Mouse (Mus musculus) liver, embryonic 15.5 days (tissue): ENCODE measurements around the gene Actl11. TPM values are rescaled to one million over a fixed set of nuclear protein-coding genes. Genes with fewer than 3 reads are reported as not detected.
A peak's percentile ranks its signal among the peaks of the same experiment; 100 is the strongest.

Source experiments
- ATAC-seq: fragments of 200-750 bp; cut with Nextera tagmentation; 2 replicates; pipeline ENCODE4 v1.8.0; 2017; ENCODE audit warnings: moderate number of reproducible peaks, mild to moderate bottlenecking, moderate library complexity; ENCODE audit not compliant: insufficient read depth
- H3K27ac ChIP-seq: fragments of 300-500 bp; sonication (generic); replicated peaks from 2 replicates; pipeline ENCODE4 v1.5.1; 2015; ENCODE audit warnings: mild to moderate bottlenecking, inconsistent platforms
- H3K27me3 ChIP-seq: fragments of 300-500 bp; sonication (generic); 2 replicates; pipeline ENCODE4 v1.6.1; 2015; ENCODE audit warnings: mild to moderate bottlenecking, inconsistent platforms
- H3K36me3 ChIP-seq: fragments of 300-500 bp; sonication (generic); replicated peaks from 2 replicates; pipeline ENCODE4 v1.6.1; 2015; ENCODE audit warnings: moderate library complexity, mild to moderate bottlenecking, inconsistent platforms
- H3K4me1 ChIP-seq: fragments of 300-500 bp; sonication (generic); replicated peaks from 2 replicates; pipeline ENCODE4 v1.6.1; 2015; ENCODE audit warnings: inconsistent platforms
- H3K4me2 ChIP-seq: fragments of 300-500 bp; sonication (generic); 2 replicates; pipeline ENCODE4 v1.6.1; 2015; ENCODE audit warnings: moderate library complexity, mild to moderate bottlenecking, inconsistent platforms
- H3K4me3 ChIP-seq: fragments of 300-500 bp; sonication (generic); replicated peaks from 2 replicates; pipeline ENCODE4 v1.5.1; 2015; ENCODE audit warnings: mild to moderate bottlenecking, inconsistent platforms
- H3K9ac ChIP-seq: fragments of 300-500 bp; sonication (generic); 2 replicates; pipeline ENCODE4 v1.6.1; 2015; ENCODE audit warnings: moderate library complexity, mild to moderate bottlenecking, inconsistent platforms
- H3K9me3 ChIP-seq: fragments of 300-500 bp; sonication (generic); replicated peaks from 2 replicates; pipeline ENCODE4 v1.6.1; 2016; ENCODE audit warnings: inconsistent platforms
- WGBS: fragments of 180-500 bp; shearing (Covaris S2); methylation state at CpG from one replicate; pipeline ENCODE4 v1.1.7; 2015; ENCODE audit warnings: mixed read lengths; ENCODE audit not compliant: insufficient replicate concordance; 5-methylcytosine and 5-hydroxymethylcytosine counted together
- polyA plus RNA-seq: library from polyadenylated mRNA; unstranded; fragments of >200 nt; fragmentation: Nextera tagmentation; extraction: Ambion mirVana; gene quantifications from 2 replicates; pipeline ENCODE4 v1.2.1, GENCODE M21; 2015

Gene Actl11
- polyA plus RNA-seq, result not detected in 2 replicates

- Histone ChIP-seq H3K4me1 (no peaks in the 10 kb centered on the region; the same call in none of the 2 replicates), H3K4me2 (no peak within 1 kb of the TSS), H3K36me3 (no peaks in the 10 kb centered on the region), H3K9me3 (no peaks in the 10 kb centered on the region), H3K27me3 (peaks cover 42% of the 10 kb centered on the region), H3K9ac (no peak within 1 kb of the TSS), H3K27ac (no peak within 1 kb of the TSS), H3K4me3 (no peak within 1 kb of the TSS)
- WGBS, result 67% methylated on average over 3 of the region's 3 CpGs
- no peak for ATAC-seq
Measured at GRCm38 (mm10) chr9:107928169-107928568, at the start of gene Actl11. TSS of gene Actl11 (plus strand) at chr9:107928469.

GRCm38 (mm10) chr9:107880411-107880810 is 47.9 kb upstream of the Actl11 start:
- no peaks in the 10 kb centered on the region for H3K9me3 ChIP-seq
- H3K27ac ChIP-seq, result no peak overlapping the region
- H3K4me2 ChIP-seq, result no peak overlapping the region
- no peak for ATAC-seq
- no peaks in the 10 kb centered on the region for H3K4me1 ChIP-seq
- no peak overlapping the region for H3K4me3 ChIP-seq
- H3K27me3 ChIP-seq, result peaks cover 18% of the 10 kb centered on the region
- H3K36me3 ChIP-seq, result no peaks in the 10 kb centered on the region
- no peak overlapping the region for H3K9ac ChIP-seq
- 50% methylated on average over 4 of the region's 4 CpGs for WGBS

DNA sequence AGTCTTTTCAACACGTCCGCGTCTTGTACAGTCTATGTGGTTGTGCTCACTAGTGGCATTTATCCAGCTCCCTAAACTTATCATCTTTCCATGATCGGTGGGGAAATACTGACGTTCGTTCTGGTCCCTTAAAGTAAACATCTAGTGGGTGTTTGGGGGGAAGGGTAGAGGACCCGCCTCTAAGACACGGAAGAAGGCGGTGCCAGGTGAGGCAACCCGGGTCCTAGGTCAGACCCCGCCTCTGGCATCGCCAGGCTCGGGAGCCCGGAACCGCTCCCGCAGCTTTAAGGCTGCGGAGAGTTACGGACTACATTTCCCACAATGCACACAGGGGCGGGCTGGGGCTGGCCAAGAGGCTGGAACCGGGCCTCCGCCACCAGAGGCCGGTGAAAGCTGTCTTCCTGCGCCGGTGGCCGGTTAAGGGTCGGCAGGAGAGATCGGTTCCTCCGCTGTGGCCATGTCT is 40.4 kb upstream of the Actl11 start, which contains the start of gene Mon1a:
Mon1a (plus strand) TSS at position 348 of the 463 bp plus-strand sequence.
- Histone ChIP-seq H3K4me1 (peaks cover 19% of the 10 kb centered on the region), H3K27me3 (peaks cover 14% of the 10 kb centered on the region; the same call in 1 of the 2 replicates), H3K9me3 (no peaks in the 10 kb centered on the region), H3K4me3 (peak within 1 kb of the TSS; percentile 70), H3K4me2 (peak within 1 kb of the TSS; percentile 91), H3K36me3 (no peaks in the 10 kb centered on the region), H3K27ac (peak within 1 kb of the TSS; percentile 73), H3K9ac (peak within 1 kb of the TSS; percentile 76)
- WGBS, result under 1% methylated on average over 28 of the region's 28 CpGs
- ATAC-seq, result peak; percentile 98

DNA sequence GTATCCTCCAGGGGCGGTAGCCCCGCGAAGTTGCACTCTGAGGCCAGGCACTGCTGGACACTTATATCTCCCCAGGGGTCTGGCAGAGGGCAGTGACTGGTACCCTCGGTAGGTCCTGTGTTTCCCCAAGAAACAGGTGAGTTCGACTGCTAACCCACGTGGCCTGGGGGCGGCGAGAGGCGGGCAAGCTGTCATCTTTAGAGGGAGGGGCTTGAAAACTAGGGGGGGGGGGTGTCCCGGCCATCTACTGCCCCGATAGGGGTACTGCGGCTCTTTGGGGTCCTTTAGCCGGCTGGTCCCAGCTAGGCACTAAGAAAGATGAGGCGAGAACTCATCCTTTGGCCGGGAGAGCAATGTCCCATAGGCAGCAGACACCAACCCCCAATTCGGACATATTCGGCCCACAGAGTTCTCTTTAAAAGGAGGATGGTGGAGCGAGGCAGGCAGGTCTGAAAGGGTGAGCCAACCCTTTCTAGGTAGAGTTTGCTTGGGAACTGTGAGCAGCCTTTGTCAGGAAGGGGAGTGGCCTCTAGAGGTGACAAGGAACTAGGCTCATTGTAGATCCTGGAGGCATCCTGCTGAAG is 39.9 kb upstream of the Actl11 start:
- H3K27me3 ChIP-seq, result peaks cover 14% of the 10 kb centered on the region; the same call in 1 of the 2 replicates
- H3K4me3 ChIP-seq, result peak overlapping the region; percentile 70
- peak; percentile 51 for ATAC-seq
- H3K4me2 ChIP-seq, result peak overlapping the region; percentile 91
- H3K36me3 ChIP-seq, result no peaks in the 10 kb centered on the region
- H3K27ac ChIP-seq, result peak overlapping the region; percentile 73
- no peaks in the 10 kb centered on the region for H3K9me3 ChIP-seq
- WGBS, result under 1% methylated on average over 18 of the region's 18 CpGs
- H3K4me1 ChIP-seq, result peaks cover 19% of the 10 kb centered on the region
- peak overlapping the region; percentile 76 for H3K9ac ChIP-seq

DNA sequence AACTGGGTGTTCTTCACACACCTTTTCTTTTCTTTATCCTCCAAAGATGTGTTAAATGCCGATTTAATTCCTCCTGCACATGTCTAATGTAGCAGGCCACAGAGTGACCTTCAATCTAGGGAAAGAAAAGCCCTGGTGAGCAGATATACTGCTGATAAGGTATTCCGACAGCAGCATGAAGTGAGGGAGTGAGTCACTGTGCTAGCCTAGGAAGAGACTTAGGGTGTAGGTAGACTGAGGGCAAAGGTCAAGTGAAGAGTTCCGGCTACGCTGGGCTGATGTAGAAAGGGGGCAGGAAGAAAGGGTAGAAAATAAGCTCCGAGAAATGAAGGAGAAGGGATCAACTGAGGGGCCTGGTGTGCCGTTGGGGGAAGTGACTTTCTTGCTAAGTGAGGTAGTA is 38.0 kb upstream of the Actl11 start:
- WGBS, result 72% methylated on average over 6 of the region's 6 CpGs
- Histone ChIP-seq H3K9ac (no peak overlapping the region), H3K27ac (no peak overlapping the region), H3K4me3 (no peak overlapping the region), H3K36me3 (no peaks in the 10 kb centered on the region), H3K27me3 (0 out of 2 replicates have a peak, but pooled peaks cover 10% of the 10 kb centered on the region), H3K9me3 (no peaks in the 10 kb centered on the region), H3K4me2 (no peak overlapping the region), H3K4me1 (peaks cover 19% of the 10 kb centered on the region)
- ATAC-seq, result no peak

GRCm38 (mm10) chr9:107891023-107891422 is 37.2 kb upstream of the Actl11 start:
- peaks cover 19% of the 10 kb centered on the region for H3K4me1 ChIP-seq
- WGBS, result 89% methylated on average over 1 of the region's 1 CpGs
- H3K27ac ChIP-seq, result no peak overlapping the region
- H3K4me2 ChIP-seq, result no peak overlapping the region
- no peaks in the 10 kb centered on the region for H3K9me3 ChIP-seq
- no peaks in the 10 kb centered on the region for H3K36me3 ChIP-seq
- no peak overlapping the region for H3K9ac ChIP-seq
- no peak for ATAC-seq
- no peak overlapping the region for H3K4me3 ChIP-seq
- H3K27me3 ChIP-seq, result 0 out of 2 replicates have a peak, but pooled peaks cover 8% of the 10 kb centered on the region

GRCm38 (mm10) chr9:107898563-107898962 is 29.7 kb upstream of the Actl11 start:
- Histone ChIP-seq H3K36me3 (0 out of 2 replicates have a peak, but pooled peaks cover 8% of the 10 kb centered on the region), H3K9ac (no peak overlapping the region), H3K27ac (no peak overlapping the region), H3K4me3 (no peak overlapping the region), H3K9me3 (no peaks in the 10 kb centered on the region), H3K27me3 (peaks cover 19% of the 10 kb centered on the region), H3K4me2 (no peak overlapping the region), H3K4me1 (peaks cover 11% of the 10 kb centered on the region)
- no peak for ATAC-seq
- 75% methylated on average over 10 of the region's 10 CpGs for WGBS

GRCm38 (mm10) chr9:107899855-107900254 is 28.4 kb upstream of the Actl11 start:
- WGBS, result 55% methylated on average over 12 of the region's 12 CpGs
- no peak for ATAC-seq

DNA sequence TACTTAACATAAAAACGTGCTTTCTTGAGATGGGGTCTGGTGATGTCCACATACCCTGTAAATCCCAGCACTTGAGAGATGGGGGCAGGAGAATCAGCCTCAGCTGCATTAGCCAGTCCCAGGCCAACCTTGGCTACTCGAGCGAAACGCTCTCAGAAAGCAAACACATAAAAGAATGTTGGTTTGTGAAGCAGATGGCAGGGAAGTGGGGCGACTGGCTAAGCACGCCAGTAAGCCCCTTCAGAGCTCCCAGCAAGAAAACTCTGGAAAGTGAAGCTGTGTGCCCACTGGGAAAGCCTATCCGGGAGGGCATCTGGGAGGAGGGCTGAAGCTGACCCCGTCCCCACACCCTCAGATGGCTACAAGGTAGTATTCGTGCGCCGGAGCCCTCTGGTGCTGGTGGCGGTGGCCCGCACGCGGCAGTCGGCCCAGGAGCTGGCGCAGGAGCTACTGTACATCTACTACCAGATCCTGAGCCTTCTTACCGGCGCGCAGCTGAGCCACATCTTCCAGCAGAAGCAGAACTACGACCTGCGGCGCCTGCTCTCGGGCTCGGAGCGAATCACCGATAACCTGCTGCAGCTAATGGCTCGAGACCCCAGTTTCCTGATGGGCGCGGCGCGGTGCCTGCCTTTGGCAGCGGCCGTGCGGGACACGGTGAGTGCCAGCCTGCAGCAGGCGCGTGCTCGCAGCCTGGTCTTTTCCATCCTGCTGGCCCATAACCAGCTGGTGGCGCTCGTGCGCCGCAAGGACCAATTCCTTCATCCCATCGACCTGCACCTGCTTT is 27.2 kb upstream of the Actl11 start:
- H3K27me3 ChIP-seq, result peaks cover 23% of the 10 kb centered on the region
- H3K36me3 ChIP-seq, result 0 out of 2 replicates have a peak, but pooled peaks cover 8% of the 10 kb centered on the region
- no peak for ATAC-seq
- WGBS, result 18% methylated on average over 44 of the region's 44 CpGs
- H3K27ac ChIP-seq, result no peak overlapping the region
- H3K4me3 ChIP-seq, result peak overlapping the region; percentile 17; the same call in 1 of the 2 replicates
- H3K4me1 ChIP-seq, result peaks cover 17% of the 10 kb centered on the region
- peak overlapping the region; percentile 56 for H3K4me2 ChIP-seq
- H3K9me3 ChIP-seq, result no peaks in the 10 kb centered on the region
- no peak overlapping the region for H3K9ac ChIP-seq

More at GRCm38 (mm10) chr9:107899855-107900254, 28.4 kb upstream of the Actl11 start:
- Histone ChIP-seq H3K4me3 (no peak overlapping the region), H3K9ac (no peak overlapping the region), H3K27me3 (peaks cover 19% of the 10 kb centered on the region), H3K9me3 (no peaks in the 10 kb centered on the region), H3K4me1 (peaks cover 12% of the 10 kb centered on the region), H3K27ac (no peak overlapping the region), H3K4me2 (no peak overlapping the region), H3K36me3 (0 out of 2 replicates have a peak, but pooled peaks cover 8% of the 10 kb centered on the region)

DNA sequence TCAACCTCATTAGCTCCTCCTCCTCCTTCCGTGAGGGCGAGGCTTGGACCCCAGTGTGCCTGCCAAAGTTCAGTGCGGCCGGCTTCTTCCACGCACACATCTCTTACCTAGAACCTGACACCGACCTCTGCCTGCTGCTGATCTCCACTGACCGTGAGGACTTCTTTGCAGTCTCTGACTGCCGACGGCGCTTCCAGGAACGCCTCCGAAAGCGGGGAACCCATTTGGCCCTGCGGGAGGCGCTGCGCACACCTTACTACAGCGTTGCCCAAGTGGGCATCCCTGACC is 26.7 kb upstream of the Actl11 start:
- 38% methylated on average over 17 of the region's 17 CpGs for WGBS
- Histone ChIP-seq H3K27me3 (peaks cover 25% of the 10 kb centered on the region), H3K27ac (no peak overlapping the region), H3K4me3 (no peak overlapping the region), H3K4me2 (peak overlapping the region; percentile 56), H3K9me3 (no peaks in the 10 kb centered on the region), H3K9ac (no peak overlapping the region), H3K4me1 (peaks cover 23% of the 10 kb centered on the region), H3K36me3 (0 out of 2 replicates have a peak, but pooled peaks cover 8% of the 10 kb centered on the region)
- ATAC-seq, result no peak

DNA sequence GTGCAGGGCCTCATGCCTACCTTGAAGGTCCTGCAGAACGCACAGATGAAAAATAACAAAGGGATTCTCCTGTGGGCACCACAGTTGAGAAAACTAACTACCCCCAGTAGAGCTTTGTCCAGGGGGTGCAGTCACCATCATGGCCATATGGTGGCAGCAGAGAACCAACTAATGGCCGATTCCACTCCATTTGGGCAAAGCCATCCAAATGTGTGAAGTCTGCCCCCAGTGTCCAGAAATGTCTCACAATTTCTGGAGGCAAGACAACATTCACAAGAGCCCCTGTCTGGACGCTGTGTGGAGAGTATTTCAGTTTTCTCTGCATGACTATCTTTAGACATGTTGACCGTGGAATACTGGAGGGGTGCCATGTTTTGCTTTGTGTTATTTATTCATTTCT is 23.5 kb upstream of the Actl11 start:
- H3K9me3 ChIP-seq, result no peaks in the 10 kb centered on the region
- H3K27ac ChIP-seq, result no peak overlapping the region
- no peak overlapping the region for H3K4me3 ChIP-seq
- peaks cover 52% of the 10 kb centered on the region for H3K4me1 ChIP-seq
- 0 out of 2 replicates have a peak, but pooled peaks have one; percentile 43 for ATAC-seq
- WGBS, result 4% methylated on average over 4 of the region's 4 CpGs
- H3K27me3 ChIP-seq, result peaks cover 39% of the 10 kb centered on the region
- H3K36me3 ChIP-seq, result 0 out of 2 replicates have a peak, but pooled peaks cover 8% of the 10 kb centered on the region
- H3K4me2 ChIP-seq, result no peak overlapping the region
- no peak overlapping the region for H3K9ac ChIP-seq
